Mouse (Mus musculus) hindbrain, embryonic 13.5 days (tissue): ENCODE data around the gene Ren1. TPM values are rescaled to one million over a fixed set of nuclear protein-coding genes. Genes with fewer than 3 reads are reported as not detected.
"Not testable (repeated sequence)": the region's sequence is repeated elsewhere in the genome, so short reads cannot be mapped to it uniquely, and the experiment has no call there.

Source experiments
- ATAC-seq: fragments of 200-750 bp; cut with Nextera tagmentation; 2 replicates; pipeline ENCODE4 v1.8.0; 2017; ENCODE audit warnings: moderate TSS enrichment; ENCODE audit not compliant: low FRiP score
- H3K27ac ChIP-seq: fragments of 300-500 bp; sonication (generic); 2 replicates; pipeline ENCODE4 v1.5.1; 2015; ENCODE audit warnings: inconsistent platforms, mild to moderate bottlenecking, moderate library complexity
- H3K27me3 ChIP-seq: fragments of 300-500 bp; sonication (generic); 2 replicates; pipeline ENCODE4 v1.6.1; 2015; ENCODE audit warnings: mild to moderate bottlenecking, inconsistent platforms
- H3K36me3 ChIP-seq: fragments of 300-500 bp; sonication (generic); 2 replicates; pipeline ENCODE4 v1.6.1; 2015; ENCODE audit warnings: mild to moderate bottlenecking, inconsistent platforms
- H3K4me1 ChIP-seq: fragments of 300-500 bp; sonication (generic); replicated peaks from 2 replicates; pipeline ENCODE4 v1.6.1; 2015; ENCODE audit warnings: inconsistent platforms
- H3K4me2 ChIP-seq: fragments of 300-500 bp; sonication (generic); 2 replicates; pipeline ENCODE4 v1.6.1; 2015; ENCODE audit warnings: inconsistent platforms, mild to moderate bottlenecking, moderate library complexity
- H3K4me3 ChIP-seq: fragments of 300-500 bp; sonication (generic); 2 replicates; pipeline ENCODE4 v1.5.1; 2015; ENCODE audit warnings: mild to moderate bottlenecking, inconsistent platforms
- H3K9ac ChIP-seq: fragments of 300-500 bp; sonication (generic); 2 replicates; pipeline ENCODE4 v1.6.1; 2015; ENCODE audit warnings: mild to moderate bottlenecking, inconsistent platforms
- H3K9me3 ChIP-seq: fragments of 300-500 bp; sonication (generic); 2 replicates; pipeline ENCODE4 v1.6.1; 2016; ENCODE audit warnings: inconsistent platforms
- WGBS: fragments of 180-500 bp; shearing (Covaris S2); methylation state at CpG from one replicate; pipeline ENCODE4 v1.1.7; 2015; 5-methylcytosine and 5-hydroxymethylcytosine counted together
- polyA plus RNA-seq: library from polyadenylated mRNA; unstranded; fragments of >200 nt; fragmentation: Nextera tagmentation; extraction: Ambion mirVana; gene quantifications from 2 replicates; pipeline ENCODE4 v1.2.1, GENCODE M21; 2015

Ren1 gene
- polyA plus RNA-seq, 1 experiment from 2014 or later = 4.2 TPM

- ATAC-seq = no peak
- no peak overlapping the region; the same call in 1 of the 2 replicates for H3K27ac ChIP-seq
- peaks cover 19% of the 10 kb centered on the region for H3K4me1 ChIP-seq
- H3K4me3 ChIP-seq = no peak overlapping the region
- H3K9me3 ChIP-seq = no peaks in the 10 kb centered on the region
- H3K27me3 ChIP-seq = peaks cover 14% of the 10 kb centered on the region
- no peak overlapping the region for H3K9ac ChIP-seq
- 59% methylated on average over 5 of the region's 5 CpGs for WGBS
- no peak overlapping the region for H3K4me2 ChIP-seq
- H3K36me3 ChIP-seq = no peaks in the 10 kb centered on the region
Measured at GRCm38 (mm10) chr1:133323333-133323732, 27.0 kb upstream of the Ren1 start.

GRCm38 (mm10) chr1:133325951-133326350 is 24.4 kb upstream of the Ren1 start:
- no peak overlapping the region for H3K27ac ChIP-seq
- no peak overlapping the region for H3K9ac ChIP-seq
- no peaks in the 10 kb centered on the region for H3K36me3 ChIP-seq
- WGBS = 88% methylated on average over 8 of the region's 8 CpGs
- ATAC-seq = no peak
- no peaks in the 10 kb centered on the region for H3K9me3 ChIP-seq
- H3K4me2 ChIP-seq = no peak overlapping the region
- H3K4me3 ChIP-seq = no peak overlapping the region
- peaks cover 29% of the 10 kb centered on the region for H3K27me3 ChIP-seq
- H3K4me1 ChIP-seq = peaks cover 34% of the 10 kb centered on the region

GRCm38 (mm10) chr1:133327094-133327493 is 23.2 kb upstream of the Ren1 start:
- H3K9me3 ChIP-seq = no peaks in the 10 kb centered on the region
- no peaks in the 10 kb centered on the region for H3K36me3 ChIP-seq
- H3K4me3 ChIP-seq = no peak overlapping the region
- ATAC-seq = no peak
- no peak overlapping the region for H3K27ac ChIP-seq
- H3K4me2 ChIP-seq = no peak overlapping the region
- no peak overlapping the region for H3K9ac ChIP-seq
- 68% methylated on average over 5 of the region's 5 CpGs for WGBS
- H3K4me1 ChIP-seq = peaks cover 36% of the 10 kb centered on the region
- H3K27me3 ChIP-seq = peaks cover 29% of the 10 kb centered on the region

- no peak overlapping the region for H3K27ac ChIP-seq
- H3K9ac ChIP-seq = no peak overlapping the region
- H3K4me2 ChIP-seq = no peak overlapping the region
- 51% methylated on average over 6 of the region's 6 CpGs for WGBS
- H3K9me3 ChIP-seq = no peaks in the 10 kb centered on the region
- no peaks in the 10 kb centered on the region for H3K36me3 ChIP-seq
- H3K4me3 ChIP-seq = no peak overlapping the region
- ATAC-seq = no peak
- peaks cover 31% of the 10 kb centered on the region for H3K4me1 ChIP-seq
- peaks cover 29% of the 10 kb centered on the region for H3K27me3 ChIP-seq
Measured at GRCm38 (mm10) chr1:133328299-133328795, 22.0 kb upstream of the Ren1 start.

GRCm38 (mm10) chr1:133328896-133329637 is 21.2 kb upstream of the Ren1 start:
- Histone ChIP-seq H3K36me3 (no peaks in the 10 kb centered on the region), H3K4me2 (peak overlapping the region; percentile 58), H3K4me1 (peaks cover 31% of the 10 kb centered on the region), H3K27ac (no peak overlapping the region), H3K9me3 (no peaks in the 10 kb centered on the region), H3K9ac (peak overlapping the region; percentile 66), H3K27me3 (peaks cover 26% of the 10 kb centered on the region), H3K4me3 (peak overlapping the region; percentile 30)
- WGBS = 8% methylated on average over 34 of the region's 34 CpGs
- ATAC-seq = no peak

GRCm38 (mm10) chr1:133329638-133329964 is 20.7 kb upstream of the Ren1 start:
- H3K36me3 ChIP-seq = no peaks in the 10 kb centered on the region
- peak overlapping the region; percentile 66 for H3K9ac ChIP-seq
- H3K27ac ChIP-seq = no peak overlapping the region
- no peak for ATAC-seq
- H3K4me1 ChIP-seq = peaks cover 31% of the 10 kb centered on the region
- peak overlapping the region; percentile 30 for H3K4me3 ChIP-seq
- 25% methylated on average over 7 of the region's 7 CpGs for whole genome bisulfite sequencing
- H3K27me3 ChIP-seq = peaks cover 26% of the 10 kb centered on the region
- H3K4me2 ChIP-seq = peak overlapping the region; percentile 58
- no peaks in the 10 kb centered on the region for H3K9me3 ChIP-seq

- Histone ChIP-seq H3K9me3 (no peaks in the 10 kb centered on the region), H3K4me3 (no peak overlapping the region), H3K4me1 (peaks cover 26% of the 10 kb centered on the region), H3K4me2 (no peak overlapping the region), H3K9ac (no peak overlapping the region), H3K27me3 (peaks cover 26% of the 10 kb centered on the region), H3K27ac (peak overlapping the region; percentile 56), H3K36me3 (no peaks in the 10 kb centered on the region)
- 24% methylated on average over 3 of the region's 3 CpGs for WGBS
- ATAC-seq = peak; percentile 86
Measured at GRCm38 (mm10) chr1:133331142-133331541, 19.2 kb upstream of the Ren1 start.

- ATAC-seq = no peak
- H3K36me3 ChIP-seq = no peaks in the 10 kb centered on the region
- H3K27ac ChIP-seq = no peak overlapping the region
- no peak overlapping the region for H3K4me3 ChIP-seq
- H3K4me2 ChIP-seq = no peak overlapping the region
- no peaks in the 10 kb centered on the region for H3K9me3 ChIP-seq
- H3K9ac ChIP-seq = no peak overlapping the region
- peaks cover 20% of the 10 kb centered on the region for H3K27me3 ChIP-seq
- H3K4me1 ChIP-seq = peaks cover 26% of the 10 kb centered on the region
- WGBS = 87% methylated on average over 11 of the region's 11 CpGs
Measured at GRCm38 (mm10) chr1:133332656-133333430, 17.5 kb upstream of the Ren1 start.

GRCm38 (mm10) chr1:133333937-133334336 is 16.4 kb upstream of the Ren1 start:
- Histone ChIP-seq H3K9ac (no peak overlapping the region), H3K36me3 (no peaks in the 10 kb centered on the region), H3K9me3 (no peaks in the 10 kb centered on the region), H3K27me3 (peaks cover 10% of the 10 kb centered on the region), H3K4me1 (peaks cover 23% of the 10 kb centered on the region), H3K27ac (no peak overlapping the region), H3K4me3 (no peak overlapping the region), H3K4me2 (no peak overlapping the region)
- WGBS = 52% methylated on average over 6 of the region's 6 CpGs
- ATAC-seq = no peak

GRCm38 (mm10) chr1:133340403-133340802 is 9.9 kb upstream of the Ren1 start:
- not testable (repeated sequence) for H3K27ac ChIP-seq, H3K4me1 ChIP-seq, H3K4me3 ChIP-seq, H3K9ac ChIP-seq, ATAC-seq, H3K4me2 ChIP-seq, H3K36me3 ChIP-seq, H3K27me3 ChIP-seq, H3K9me3 ChIP-seq
- 83% methylated on average over 1 of the region's 1 CpGs for WGBS

- Histone ChIP-seq H3K4me3 (no peak overlapping the region), H3K9ac (no peak overlapping the region), H3K27ac (no peak overlapping the region), H3K4me1 (no peaks in the 10 kb centered on the region), H3K36me3 (no peaks in the 10 kb centered on the region), H3K27me3 (no peaks in the 10 kb centered on the region), H3K9me3 (no peaks in the 10 kb centered on the region), H3K4me2 (no peak overlapping the region)
- 91% methylated on average over 2 of the region's 2 CpGs for WGBS
- ATAC-seq = no peak
Measured at GRCm38 (mm10) chr1:133344357-133344756, 6.0 kb upstream of the Ren1 start.

GRCm38 (mm10) chr1:133346531-133346930 is 3.8 kb upstream of the Ren1 start:
- Histone ChIP-seq H3K9me3 (no peaks in the 10 kb centered on the region), H3K4me3 (no peak overlapping the region), H3K27ac (no peak overlapping the region), H3K4me1 (peaks cover 10% of the 10 kb centered on the region), H3K4me2 (no peak overlapping the region), H3K27me3 (no peaks in the 10 kb centered on the region), H3K36me3 (no peaks in the 10 kb centered on the region), H3K9ac (no peak overlapping the region)
- ATAC-seq = no peak
- WGBS = 89% methylated on average over 9 of the region's 9 CpGs
